Mouse (Mus musculus) E14TG2a.4 (cell line): ENCODE results near the gene Btrc.

ENCODE experiments used
- H3K27me3 ChIP-seq: 2 replicates; pipeline ENCODE4 v1.6.1; 2014; ENCODE audit warnings: low read length, control low read depth; ENCODE audit not compliant: insufficient read depth
- H3K36me3 ChIP-seq: 2 replicates; pipeline ENCODE4 v1.6.1; 2014; ENCODE audit warnings: low read length, control low read depth; ENCODE audit not compliant: insufficient read depth
- H3K4me1 ChIP-seq: replicated peaks from 2 replicates; pipeline ENCODE4 v1.6.1; 2014; ENCODE audit warnings: low read depth, low read length, control low read depth
- H3K4me3 ChIP-seq: replicated peaks from 2 replicates; pipeline ENCODE4 v1.5.1; 2014; ENCODE audit warnings: mild to moderate bottlenecking, low read length
- H3K9me3 ChIP-seq: 2 replicates; pipeline ENCODE4 v1.6.1; 2014; ENCODE audit warnings: low read length, control low read depth
- CTCF ChIP-seq: conservative IDR thresholded peaks from 2 replicates; pipeline ENCODE4 v1.5.1; 2014; ENCODE audit warnings: low read length
- NANOG ChIP-seq: IDR thresholded peaks from 2 replicates; pipeline ENCODE4 v1.6.1; 2014; ENCODE audit warnings: borderline replicate concordance, low read length, mixed read lengths
- POU5F1 ChIP-seq: IDR thresholded peaks from 2 replicates; pipeline ENCODE4 v1.6.1; 2014; ENCODE audit warnings: low read length, borderline replicate concordance

Gene Btrc

DNA sequence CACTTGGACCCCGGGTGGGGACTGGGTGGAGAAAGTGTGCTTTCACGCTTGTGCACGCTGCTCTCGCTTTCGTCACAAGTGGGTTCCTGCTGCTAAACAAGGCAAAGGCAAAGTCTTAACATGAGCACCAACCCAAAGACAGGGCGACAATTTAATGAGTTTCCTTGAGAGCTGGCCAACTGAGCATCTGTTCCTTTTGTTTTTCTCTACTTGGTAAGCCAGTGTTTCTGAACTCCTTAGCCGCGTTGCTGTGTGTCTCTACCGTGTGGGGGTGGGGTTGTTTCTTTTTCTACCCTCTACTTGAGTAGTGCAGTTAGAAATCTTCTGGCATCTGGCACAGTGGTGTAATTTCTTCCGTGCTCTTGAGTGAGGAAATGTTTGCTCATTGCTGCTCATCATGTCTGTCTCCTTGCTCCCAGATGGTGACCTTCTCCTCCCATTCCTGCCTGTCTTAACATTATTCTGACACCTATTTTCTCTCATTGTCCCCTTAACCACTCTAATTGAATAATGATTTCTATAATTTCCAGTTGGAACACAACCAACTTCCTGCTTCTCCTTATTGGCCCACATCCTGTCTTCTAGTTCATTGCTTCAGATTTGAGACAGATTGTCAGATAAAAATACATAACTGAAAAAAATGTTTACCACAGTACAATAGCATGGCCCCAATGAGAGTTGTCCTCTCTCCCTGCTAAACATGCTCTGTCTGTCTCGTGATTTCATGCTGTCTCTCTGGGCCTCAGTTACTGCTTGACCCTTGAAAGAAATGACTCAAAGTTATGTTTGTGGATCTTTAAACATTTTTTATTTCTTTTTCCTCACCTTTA, 109.4 kb downstream of the Btrc start:
- no peak for TF ChIP-seq CTCF
- no peak for TF ChIP-seq POU5F1
- TF ChIP-seq NANOG, result no peak
- H3K9me3 ChIP-seq, result no peaks in the 10 kb centered on the region
- H3K4me3 ChIP-seq, result no peak overlapping the region
- H3K27me3 ChIP-seq, result no peaks in the 10 kb centered on the region
- H3K36me3 ChIP-seq, result peaks cover 3% of the 10 kb centered on the region; the same call in 1 of the 2 replicates
- peaks cover 12% of the 10 kb centered on the region; the same call in 1 of the 2 replicates for H3K4me1 ChIP-seq

GRCm38 (mm10) chr19:45474686-45475085, 111.2 kb downstream of the Btrc start:
- H3K4me1 ChIP-seq, result peaks cover 12% of the 10 kb centered on the region; the same call in 1 of the 2 replicates
- no peaks in the 10 kb centered on the region for H3K9me3 ChIP-seq
- peaks cover 3% of the 10 kb centered on the region; the same call in 1 of the 2 replicates for H3K36me3 ChIP-seq
- H3K4me3 ChIP-seq, result no peak overlapping the region
- no peak for TF ChIP-seq POU5F1
- no peak for TF ChIP-seq CTCF
- no peak for TF ChIP-seq NANOG
- no peaks in the 10 kb centered on the region for H3K27me3 ChIP-seq

- peaks cover 3% of the 10 kb centered on the region; the same call in 1 of the 2 replicates for H3K36me3 ChIP-seq
- peak overlapping the region; percentile 58 for H3K4me3 ChIP-seq
- H3K27me3 ChIP-seq, result no peaks in the 10 kb centered on the region
- no peaks in the 10 kb centered on the region for H3K9me3 ChIP-seq
- TF ChIP-seq NANOG, result no peak
- TF ChIP-seq POU5F1, result no peak
- no peak for TF ChIP-seq CTCF
- peaks cover 12% of the 10 kb centered on the region; the same call in 1 of the 2 replicates for H3K4me1 ChIP-seq
Measured at GRCm38 (mm10) chr19:45475928-45476553, 112.5 kb downstream of the Btrc start.

DNA sequence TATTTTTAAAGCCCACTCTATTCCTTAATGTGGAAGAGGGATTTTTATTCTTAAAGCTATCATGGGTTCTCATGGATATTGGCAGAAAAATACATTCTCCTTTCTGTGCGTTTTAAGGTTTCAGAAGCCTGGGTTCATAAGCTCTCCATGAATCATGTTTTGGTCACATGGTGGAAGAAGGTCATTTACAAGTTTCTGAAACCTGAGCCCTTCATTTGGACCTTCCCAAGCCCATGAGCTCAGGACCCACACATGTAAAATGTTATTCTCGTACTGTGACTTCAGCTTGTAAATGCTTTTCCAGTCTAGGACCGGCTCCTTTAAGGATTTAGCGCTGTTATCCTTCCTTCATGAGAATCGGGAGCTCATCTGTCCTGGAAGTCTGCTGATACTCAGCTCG, 116.0 kb downstream of the Btrc start:
- Histone ChIP-seq H3K4me1 (peaks cover 7% of the 10 kb centered on the region; the same call in 1 of the 2 replicates), H3K4me3 (no peak overlapping the region), H3K36me3 (no peaks in the 10 kb centered on the region), H3K27me3 (no peaks in the 10 kb centered on the region), H3K9me3 (no peaks in the 10 kb centered on the region)
- TF ChIP-seq NANOG (no peak), CTCF (no peak), POU5F1 (no peak)

GRCm38 (mm10) chr19:45480490-45480889, 117.0 kb downstream of the Btrc start:
- H3K4me3 ChIP-seq, result no peak overlapping the region
- no peaks in the 10 kb centered on the region for H3K9me3 ChIP-seq
- TF ChIP-seq NANOG (no peak), POU5F1 (no peak), CTCF (no peak)
- H3K4me1 ChIP-seq, result peaks cover 6% of the 10 kb centered on the region; the same call in 1 of the 2 replicates
- H3K27me3 ChIP-seq, result no peaks in the 10 kb centered on the region
- H3K36me3 ChIP-seq, result no peaks in the 10 kb centered on the region

GRCm38 (mm10) chr19:45480951-45481350, 117.4 kb downstream of the Btrc start:
- Histone ChIP-seq H3K36me3 (no peaks in the 10 kb centered on the region), H3K4me1 (peaks cover 2% of the 10 kb centered on the region; the same call in 1 of the 2 replicates), H3K27me3 (no peaks in the 10 kb centered on the region), H3K4me3 (no peak overlapping the region), H3K9me3 (no peaks in the 10 kb centered on the region)
- no peak for TF ChIP-seq NANOG
- TF ChIP-seq CTCF, result no peak
- TF ChIP-seq POU5F1, result no peak

- TF ChIP-seq CTCF (no peak), NANOG (no peak), POU5F1 (no peak)
Measured at GRCm38 (mm10) chr19:45483470-45483869, 119.9 kb downstream of the Btrc start.

DNA sequence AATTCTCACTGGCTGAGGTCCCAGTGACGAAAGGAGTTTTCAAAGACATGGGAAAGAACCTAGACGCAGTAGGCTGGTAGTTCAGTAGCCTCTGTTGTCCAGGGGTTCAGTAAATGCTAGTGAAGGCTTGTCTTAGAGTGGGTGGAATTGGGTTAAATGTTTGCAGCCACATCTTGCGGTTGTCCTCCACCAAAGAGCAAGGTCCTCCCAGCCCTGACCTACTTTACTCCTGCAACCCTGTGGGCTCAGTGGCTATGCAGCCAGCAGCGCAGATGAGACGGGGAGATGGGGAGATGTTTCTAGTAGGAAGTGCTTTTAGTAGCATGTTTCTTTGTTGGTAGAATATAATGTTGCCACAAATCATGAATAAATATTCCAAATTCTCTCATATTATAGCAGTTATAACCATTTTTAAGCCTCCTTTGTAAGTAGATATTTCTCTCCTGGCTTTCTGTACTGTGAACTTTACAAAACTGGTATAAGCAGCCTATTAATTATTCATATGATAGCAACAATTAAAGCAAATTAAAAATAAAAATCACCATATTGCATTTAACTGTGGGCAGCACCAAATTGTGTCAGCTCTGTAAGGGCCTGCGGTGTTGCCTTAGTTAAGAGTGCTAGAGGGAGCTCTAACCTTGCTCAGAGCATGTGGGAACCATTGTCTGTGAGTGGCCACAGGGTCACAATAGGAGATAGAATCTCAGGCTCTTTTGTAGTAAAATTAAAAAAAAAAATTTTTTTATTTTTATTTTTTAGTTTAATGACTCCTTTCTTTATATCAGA, 122.9 kb downstream of the Btrc start:
- Histone ChIP-seq H3K9me3 (no peaks in the 10 kb centered on the region), H3K4me3 (no peak overlapping the region), H3K27me3 (no peaks in the 10 kb centered on the region), H3K4me1 (no peaks in the 10 kb centered on the region; the same call in 1 of the 2 replicates), H3K36me3 (no peaks in the 10 kb centered on the region)
- TF ChIP-seq CTCF (no peak), NANOG (no peak), POU5F1 (no peak)

More at GRCm38 (mm10) chr19:45483470-45483869, 119.9 kb downstream of the Btrc start:
- Histone ChIP-seq H3K9me3 (no peaks in the 10 kb centered on the region), H3K36me3 (no peaks in the 10 kb centered on the region), H3K27me3 (no peaks in the 10 kb centered on the region), H3K4me1 (no peaks in the 10 kb centered on the region), H3K4me3 (no peak overlapping the region)
